Mouse (Mus musculus) kidney, postnatal 4 days (tissue): ENCODE measurements around the gene Map1lc3b.

ENCODE experiments used
- DNase-seq, 2 experiments: peaks; one replicate each; pipeline ENCODE4 v3.0.0; 2021; ENCODE audit warnings: mixed read lengths in 2 of 2

Gene Map1lc3b

GRCm38 (mm10) chr8:121609916-121610315 is 19.8 kb downstream of the Map1lc3b start:
- no peak for DNase-seq

GRCm38 (mm10) chr8:121613419-121613818 is 23.3 kb downstream of the Map1lc3b start:
- DNase-seq: no peak

- DNase-seq: peak; percentile 74 to 79
These were observed 29.3 kb downstream of the Map1lc3b start for GRCm38 (mm10) chr8:121619401-121619995.

- DNase-seq: peak; percentile 72 to 79
These were observed 30.8 kb downstream of the Map1lc3b start for GRCm38 (mm10) chr8:121620801-121621516.

- no peak for DNase-seq
These were observed 31.7 kb downstream of the Map1lc3b start for GRCm38 (mm10) chr8:121621879-121622278.

- DNase-seq: no peak
These were observed 32.9 kb downstream of the Map1lc3b start for GRCm38 (mm10) chr8:121623043-121623442.

- DNase-seq: no peak
These were observed 38.5 kb downstream of the Map1lc3b start for GRCm38 (mm10) chr8:121628681-121629080.

GRCm38 (mm10) chr8:121631645-121632071 is 41.5 kb downstream of the Map1lc3b start:
- DNase-seq: peak; percentile 53 to 72

GRCm38 (mm10) chr8:121632401-121632800 is 42.2 kb downstream of the Map1lc3b start:
- DNase-seq: no peak

- DNase-seq: peak; percentile 60 to 77
These were observed 45.4 kb downstream of the Map1lc3b start for GRCm38 (mm10) chr8:121635534-121635933.

- DNase-seq: no peak
These were observed 46.0 kb downstream of the Map1lc3b start for GRCm38 (mm10) chr8:121636180-121636579.

GRCm38 (mm10) chr8:121642804-121643203 is 52.6 kb downstream of the Map1lc3b start:
- no peak for DNase-seq

- no peak for DNase-seq
These were observed 53.2 kb downstream of the Map1lc3b start for GRCm38 (mm10) chr8:121643384-121643783.

GRCm38 (mm10) chr8:121647511-121648215 is 57.5 kb downstream of the Map1lc3b start:
- DNase-seq: peak in 1 of 2 experiments; percentile 40
